Mouse (Mus musculus) neural tube, embryonic 11.5 days (tissue): ENCODE data around the gene Mindy1. TPM values are rescaled to one million over a fixed set of nuclear protein-coding genes. Genes with fewer than 3 reads are reported as not detected.

Experiments used
- ATAC-seq: fragments of 200-750 bp; cut with Nextera tagmentation; 2 replicates; pipeline ENCODE4 v1.8.0; 2017; ENCODE audit warnings: moderate number of reproducible peaks, mild to moderate bottlenecking, moderate TSS enrichment, moderate library complexity; ENCODE audit not compliant: insufficient read depth, low FRiP score, low TSS enrichment
- DNase-seq: peaks from one replicate; pipeline ENCODE4 v3.0.0-alpha.2; 2015; ENCODE audit warnings: low spot score
- H3K27ac ChIP-seq: fragments of 300-500 bp; sonication (generic); 2 replicates; pipeline ENCODE4 v1.5.1; 2014; ENCODE audit warnings: low read depth, mild to moderate bottlenecking, low read length
- H3K27me3 ChIP-seq: fragments of 300-500 bp; sonication (generic); 2 replicates; pipeline ENCODE4 v1.6.1; 2014; ENCODE audit warnings: mild to moderate bottlenecking, low read length, mixed read lengths; ENCODE audit not compliant: control insufficient read depth, insufficient read depth
- H3K36me3 ChIP-seq: fragments of 300-500 bp; sonication (generic); 2 replicates; pipeline ENCODE4 v1.6.1; 2014; ENCODE audit warnings: mild to moderate bottlenecking, low read length, moderate library complexity, mixed read lengths; ENCODE audit not compliant: control insufficient read depth, insufficient read depth
- H3K4me1 ChIP-seq: fragments of 300-500 bp; sonication (generic); 2 replicates; pipeline ENCODE4 v1.6.1; 2014; ENCODE audit warnings: low read length, mixed read lengths; ENCODE audit not compliant: control insufficient read depth, insufficient read depth
- H3K4me2 ChIP-seq: fragments of 300-500 bp; sonication (generic); 2 replicates; pipeline ENCODE4 v1.6.1; 2014; ENCODE audit warnings: low read depth, mild to moderate bottlenecking, moderate library complexity
- H3K4me3 ChIP-seq: fragments of 300-500 bp; sonication (generic); 2 replicates; pipeline ENCODE4 v1.5.1; 2014; ENCODE audit warnings: low read depth, low read length
- H3K9ac ChIP-seq: fragments of 300-500 bp; sonication (generic); 2 replicates; pipeline ENCODE4 v1.6.1; 2014; ENCODE audit warnings: mild to moderate bottlenecking, low read length
- H3K9me3 ChIP-seq: fragments of 300-500 bp; sonication (generic); 2 replicates; pipeline ENCODE4 v1.6.1; 2016; ENCODE audit warnings: low read length; ENCODE audit not compliant: control insufficient read depth
- WGBS: fragments of 180-500 bp; shearing (Covaris S2); extraction: QIAGEN DNeasy Blood & Tissue Kit; methylation state at CpG from one replicate; pipeline ENCODE4 v1.1.7; 2014; 5-methylcytosine and 5-hydroxymethylcytosine counted together
- polyA plus RNA-seq: library from polyadenylated mRNA; unstranded; fragments of >200 nt; fragmentation: Nextera tagmentation; extraction: Ambion mirVana; gene quantifications from 2 replicates; pipeline ENCODE4 v1.2.1, GENCODE M21; 2014

Mindy1 gene
- polyA plus RNA-seq, 1 experiment from 2014 or later: 48.1 TPM

DNA sequence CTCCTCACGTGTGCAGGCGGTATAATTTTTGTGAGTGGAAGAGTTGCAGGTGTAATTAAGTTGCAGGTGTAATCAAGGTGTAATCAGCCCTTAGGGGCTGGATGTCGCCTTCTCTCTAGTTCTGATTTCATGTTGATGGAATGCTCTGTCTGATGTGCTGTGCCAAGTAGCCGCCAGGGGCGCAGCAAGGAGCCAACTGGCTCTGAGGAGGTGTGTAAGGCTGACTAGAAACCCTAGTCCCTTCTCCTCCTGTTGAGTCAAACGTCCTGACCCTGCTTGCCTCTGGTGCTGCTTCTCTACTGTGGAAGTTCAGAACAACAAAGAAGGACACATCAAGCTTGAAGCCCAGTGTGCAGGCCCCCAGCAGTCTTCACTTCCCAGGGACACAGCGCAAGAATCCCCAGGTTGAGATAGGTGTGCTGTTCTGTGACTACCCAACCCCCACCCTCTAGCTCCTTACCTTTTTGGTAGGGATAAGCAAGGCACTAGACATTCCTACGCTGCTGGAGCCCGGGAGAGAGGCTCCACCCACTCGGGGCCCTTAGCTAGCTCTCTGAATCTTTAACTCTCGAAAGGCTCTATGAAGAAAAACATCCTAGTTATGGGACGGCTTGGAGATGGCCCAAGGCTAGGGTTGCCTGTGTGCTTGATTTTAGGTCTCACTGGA lies 36.4 kb downstream of the Mindy1 start:
- Histone ChIP-seq H3K4me2 (no peak overlapping the region), H3K27ac (no peak overlapping the region), H3K36me3 (peaks cover 12% of the 10 kb centered on the region), H3K27me3 (no peaks in the 10 kb centered on the region), H3K9ac (no peak overlapping the region), H3K9me3 (no peaks in the 10 kb centered on the region), H3K4me1 (peaks cover 18% of the 10 kb centered on the region; the same call in 1 of the 2 replicates), H3K4me3 (no peak overlapping the region)
- DNase-seq: peak; percentile 67
- ATAC-seq: no peak
- WGBS: 21% methylated on average over 12 of the region's 12 CpGs

DNA sequence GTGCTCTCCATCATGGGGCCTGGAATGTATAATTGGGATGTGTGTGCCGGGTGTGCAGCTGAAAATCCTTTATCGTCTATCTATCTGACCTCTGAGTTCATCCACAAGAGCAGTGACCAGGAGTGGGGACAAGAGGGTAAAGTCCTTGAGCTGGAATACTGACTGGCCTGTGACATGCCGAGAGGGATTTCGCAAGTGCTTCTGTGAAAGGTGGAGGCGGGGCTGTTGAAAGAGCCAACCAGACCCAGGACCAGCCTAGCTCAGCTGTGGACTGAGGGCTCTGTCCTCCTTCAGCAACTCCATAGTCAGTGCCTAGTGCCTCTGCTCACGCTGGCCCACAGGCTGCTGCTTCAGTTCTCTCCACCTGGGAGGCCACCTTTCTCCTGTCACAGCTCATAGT lies 37.4 kb downstream of the Mindy1 start:
- no peak for ATAC-seq
- 45% methylated on average over 6 of the region's 6 CpGs for WGBS
- no peaks in the 10 kb centered on the region for H3K9me3 ChIP-seq
- H3K27ac ChIP-seq: no peak overlapping the region
- peaks cover 13% of the 10 kb centered on the region for H3K36me3 ChIP-seq
- H3K9ac ChIP-seq: no peak overlapping the region; the same call in 1 of the 2 replicates
- DNase-seq: no peak
- H3K4me2 ChIP-seq: no peak overlapping the region
- peaks cover 18% of the 10 kb centered on the region; the same call in 1 of the 2 replicates for H3K4me1 ChIP-seq
- H3K27me3 ChIP-seq: no peaks in the 10 kb centered on the region
- H3K4me3 ChIP-seq: no peak overlapping the region

DNA sequence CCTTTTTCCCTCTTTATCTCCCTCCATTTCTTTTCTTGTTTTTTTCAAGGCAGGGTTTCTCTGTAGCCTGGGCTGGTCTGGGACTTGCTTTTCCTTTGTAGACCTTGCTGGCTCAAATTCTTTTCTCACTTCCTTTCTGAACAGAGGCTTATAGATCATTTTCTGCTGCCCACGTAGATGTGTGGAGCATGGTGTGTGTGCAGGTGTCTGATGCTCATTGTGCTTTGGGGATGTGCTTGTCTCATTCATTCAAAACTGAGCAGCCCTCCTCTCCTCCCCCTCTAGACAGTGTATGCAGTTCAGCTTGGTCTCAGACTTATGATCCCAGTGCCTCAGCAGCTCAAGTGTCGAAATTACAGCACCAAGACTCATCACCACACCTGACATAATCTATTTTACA lies 38.0 kb downstream of the Mindy1 start:
- H3K36me3 ChIP-seq: peaks cover 17% of the 10 kb centered on the region
- H3K4me2 ChIP-seq: no peak overlapping the region
- no peak overlapping the region for H3K4me3 ChIP-seq
- no peaks in the 10 kb centered on the region for H3K27me3 ChIP-seq
- H3K27ac ChIP-seq: no peak overlapping the region
- no peak for ATAC-seq
- no peaks in the 10 kb centered on the region for H3K9me3 ChIP-seq
- 75% methylated on average over 2 of the region's 2 CpGs for WGBS
- peaks cover 18% of the 10 kb centered on the region; the same call in 1 of the 2 replicates for H3K4me1 ChIP-seq
- no peak for DNase-seq
- H3K9ac ChIP-seq: no peak overlapping the region

DNA sequence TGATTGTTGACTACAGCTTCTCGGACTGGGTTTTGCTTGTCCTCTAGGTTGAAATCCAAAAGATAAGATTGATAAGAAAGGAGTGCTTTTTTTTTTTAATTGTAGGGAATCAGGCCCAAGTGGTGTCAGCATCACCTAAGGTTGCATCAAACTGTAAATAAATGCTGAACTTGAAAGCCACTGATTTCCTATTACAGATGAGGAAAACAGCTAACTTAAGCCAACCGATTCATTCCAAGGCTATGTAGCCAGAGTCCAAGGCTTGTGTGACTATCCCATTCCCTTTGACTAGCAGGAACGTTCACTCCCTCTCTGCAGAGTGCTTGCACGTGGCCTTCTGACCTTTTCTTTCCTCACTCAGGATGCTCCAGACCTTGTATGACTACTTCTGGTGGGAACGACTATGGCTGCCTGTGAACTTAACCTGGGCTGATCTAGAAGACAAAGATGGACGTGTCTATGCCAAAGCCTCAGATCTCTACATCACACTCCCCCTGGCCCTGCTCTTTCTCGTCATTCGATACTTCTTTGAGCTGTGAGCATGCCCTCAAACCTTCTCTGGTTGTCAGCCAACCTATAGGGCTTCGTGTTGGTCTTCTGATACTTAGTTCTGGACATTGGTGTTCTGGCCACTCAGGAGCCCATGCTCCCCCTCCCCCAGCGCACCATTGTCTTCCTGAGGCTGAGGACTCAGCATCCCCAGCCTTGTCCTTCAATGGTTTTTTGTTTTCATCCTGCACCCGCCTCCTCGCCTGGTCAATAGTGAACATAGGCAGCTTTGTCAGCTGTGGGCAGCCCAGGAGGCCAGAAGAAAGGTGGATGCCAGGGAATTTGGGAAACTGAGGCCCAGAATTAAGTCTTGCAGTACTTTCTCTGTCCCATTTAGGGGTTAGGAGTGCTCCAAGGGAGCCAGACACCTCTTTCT lies 38.8 kb downstream of the Mindy1 start:
- H3K4me1 ChIP-seq: peaks cover 18% of the 10 kb centered on the region; the same call in 1 of the 2 replicates
- WGBS: 78% methylated on average over 12 of the region's 12 CpGs
- H3K9me3 ChIP-seq: no peaks in the 10 kb centered on the region
- DNase-seq: no peak
- ATAC-seq: no peak
- no peak overlapping the region for H3K4me2 ChIP-seq
- no peak overlapping the region for H3K9ac ChIP-seq
- no peak overlapping the region for H3K4me3 ChIP-seq
- H3K27ac ChIP-seq: no peak overlapping the region
- H3K36me3 ChIP-seq: peaks cover 23% of the 10 kb centered on the region
- no peaks in the 10 kb centered on the region for H3K27me3 ChIP-seq

DNA sequence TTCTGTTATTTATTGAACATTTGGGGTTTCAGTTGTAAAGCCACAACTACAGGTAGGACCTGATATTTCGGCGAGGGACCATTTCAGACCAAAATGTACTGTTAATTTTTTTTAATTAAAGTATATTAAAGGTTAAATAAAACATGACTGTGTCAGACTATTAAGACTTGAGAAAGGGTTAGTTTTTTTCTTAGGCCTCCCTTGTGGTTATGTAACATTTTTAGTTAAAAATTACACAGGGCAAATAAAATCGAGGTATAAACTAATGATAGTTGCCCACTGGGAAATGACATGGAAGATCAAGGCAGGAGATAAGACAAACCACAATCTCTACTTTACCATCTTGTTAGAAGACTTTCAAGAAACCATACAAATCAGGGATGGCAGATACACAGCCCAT lies 42.3 kb downstream of the Mindy1 start:
- no peak overlapping the region for H3K27ac ChIP-seq
- H3K4me1 ChIP-seq: peaks cover 3% of the 10 kb centered on the region; the same call in 1 of the 2 replicates
- H3K36me3 ChIP-seq: peaks cover 35% of the 10 kb centered on the region
- no peaks in the 10 kb centered on the region for H3K27me3 ChIP-seq
- no peak overlapping the region for H3K4me2 ChIP-seq
- H3K9ac ChIP-seq: no peak overlapping the region
- H3K4me3 ChIP-seq: no peak overlapping the region
- DNase-seq (no peak), ATAC-seq (no peak)
- 91% methylated on average over 3 of the region's 3 CpGs for WGBS
- H3K9me3 ChIP-seq: no peaks in the 10 kb centered on the region

DNA sequence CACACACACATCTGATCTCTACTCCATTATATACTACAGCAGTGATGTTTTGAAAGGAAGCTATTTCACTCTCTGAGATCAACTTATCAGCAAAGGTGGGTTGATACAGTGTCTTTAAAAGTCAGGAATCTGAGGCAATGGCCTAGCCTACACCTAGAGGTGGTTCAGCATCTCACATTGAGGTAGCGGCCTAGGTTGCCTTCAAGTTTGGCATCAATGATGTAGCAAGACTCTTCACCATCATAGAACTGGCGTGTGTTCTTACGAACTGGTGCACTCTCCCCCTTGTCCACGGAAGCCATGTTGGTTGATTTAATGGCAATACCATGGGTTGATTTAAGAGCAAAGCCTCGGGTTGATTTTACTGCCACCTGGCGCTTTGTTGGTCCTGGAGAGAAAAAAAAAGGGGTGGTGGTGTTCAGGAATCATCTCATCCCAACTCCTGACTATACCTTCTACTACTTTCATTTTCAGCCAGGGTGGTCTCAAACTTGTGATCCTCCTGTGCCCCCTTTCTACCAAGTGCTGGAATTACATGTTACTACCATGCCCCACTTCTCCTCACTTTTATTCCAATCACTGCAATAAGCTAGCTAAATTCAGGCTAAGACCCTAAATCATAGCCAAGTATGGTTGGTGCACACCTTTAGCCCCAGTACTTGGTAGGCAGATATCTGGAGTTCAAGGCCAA lies 43.5 kb downstream of the Mindy1 start:
- ATAC-seq: no peak
- H3K4me1 ChIP-seq: no peaks in the 10 kb centered on the region

DNA sequence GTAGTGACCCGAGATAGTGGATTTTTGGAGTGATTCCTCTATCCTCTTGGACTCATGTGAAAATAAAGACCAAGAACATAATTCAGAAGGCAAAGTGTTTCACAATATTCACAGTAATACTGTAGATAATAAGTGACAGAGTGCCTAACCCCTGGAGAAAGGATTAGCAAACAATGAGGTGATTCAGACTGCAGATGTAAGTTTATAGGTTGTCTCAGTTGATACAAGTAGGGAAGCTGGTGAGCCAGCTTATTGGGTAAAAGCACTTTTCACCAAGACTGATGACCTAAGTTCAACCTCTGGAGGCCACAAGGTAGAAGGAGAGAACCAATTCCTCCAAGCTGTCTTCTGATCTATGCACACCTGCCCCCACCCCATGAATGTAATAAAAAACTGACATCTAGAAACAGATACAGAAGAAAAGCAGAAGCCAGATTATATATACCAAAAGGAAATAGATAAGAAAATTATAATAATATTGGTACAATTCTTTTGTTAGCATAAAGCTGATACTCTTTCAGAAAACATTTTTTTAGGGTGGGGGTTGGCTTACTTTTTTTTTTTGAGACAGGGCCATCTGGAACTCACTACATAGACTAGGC lies 47.8 kb downstream of the Mindy1 start:
- ATAC-seq (no peak), DNase-seq (no peak)
- Histone ChIP-seq H3K9ac (no peak overlapping the region), H3K36me3 (peaks cover 25% of the 10 kb centered on the region), H3K4me3 (no peak overlapping the region), H3K27ac (no peak overlapping the region), H3K4me2 (no peak overlapping the region), H3K4me1 (no peaks in the 10 kb centered on the region), H3K27me3 (no peaks in the 10 kb centered on the region), H3K9me3 (no peaks in the 10 kb centered on the region)
- 98% methylated on average over 1 of the region's 1 CpGs for WGBS

More for the DNA sequence above, 43.5 kb downstream of the Mindy1 start:
- Histone ChIP-seq H3K9me3 (no peaks in the 10 kb centered on the region), H3K27ac (no peak overlapping the region), H3K9ac (no peak overlapping the region), H3K36me3 (peaks cover 35% of the 10 kb centered on the region), H3K27me3 (no peaks in the 10 kb centered on the region), H3K4me2 (no peak overlapping the region), H3K4me3 (no peak overlapping the region)
- WGBS: 90% methylated on average over 6 of the region's 6 CpGs
- no peak for DNase-seq

DNA sequence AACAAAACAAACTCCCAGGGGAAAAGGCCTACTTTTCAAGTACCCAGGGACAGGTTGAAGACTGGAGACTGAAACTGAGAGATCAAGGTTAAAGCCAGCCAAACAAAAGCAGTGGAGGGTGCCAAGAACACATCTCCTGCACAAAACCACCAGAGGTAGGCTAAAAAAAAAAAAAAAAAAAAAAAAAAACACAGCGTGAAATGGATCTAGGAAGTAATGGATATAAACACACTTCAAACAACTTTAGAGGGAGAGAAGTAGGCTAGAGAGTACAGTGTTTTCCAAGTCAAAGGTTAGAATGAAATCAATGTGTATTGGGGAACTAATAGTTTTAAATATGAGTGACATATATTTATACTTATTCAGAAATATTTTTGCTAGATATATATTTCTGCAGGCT lies 50.4 kb downstream of the Mindy1 start:
- DNase-seq (no peak), ATAC-seq (no peak)
- Histone ChIP-seq H3K27me3 (no peaks in the 10 kb centered on the region), H3K9ac (no peak overlapping the region), H3K9me3 (no peaks in the 10 kb centered on the region), H3K4me1 (no peaks in the 10 kb centered on the region), H3K27ac (no peak overlapping the region), H3K36me3 (peaks cover 18% of the 10 kb centered on the region), H3K4me2 (no peak overlapping the region), H3K4me3 (no peak overlapping the region)
- 82% methylated on average over 1 of the region's 1 CpGs for WGBS
